Mouse (Mus musculus) urinary bladder, postnatal 14 days (tissue): ENCODE measurements around the gene Ghdc.
A peak's percentile ranks its signal among the peaks of the same experiment; 100 is the strongest.

Experiments
- DNase-seq: peaks from one replicate; pipeline ENCODE4 v3.0.0; 2021; ENCODE audit warnings: low spot score

The Ghdc gene

DNA sequence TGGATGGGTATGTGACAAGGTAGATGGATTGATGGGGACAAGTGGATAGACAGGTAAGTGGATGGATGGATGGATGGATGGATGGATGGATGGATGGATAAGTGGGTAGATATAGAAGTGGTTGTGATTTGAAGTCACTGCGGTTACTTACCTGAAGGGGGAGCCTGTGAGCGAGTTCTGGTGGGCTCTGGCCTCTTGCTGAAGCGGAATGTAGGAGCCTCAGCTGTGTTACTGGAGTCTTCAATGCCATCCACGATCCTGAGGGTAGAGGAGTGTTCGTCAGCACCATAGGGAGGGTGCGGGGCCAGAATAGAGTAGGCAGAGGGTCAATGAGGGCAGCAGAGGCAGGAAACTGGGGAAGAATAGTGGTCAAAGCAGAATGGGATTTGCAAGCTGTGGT lies 25.7 kb downstream of the Ghdc start:
- peak; percentile 35 for DNase-seq

GRCm38 (mm10) chr11:100741348-100741747 lies 29.4 kb downstream of the Ghdc start:
- DNase-seq = no peak

GRCm38 (mm10) chr11:100738749-100739148 lies 32.0 kb downstream of the Ghdc start:
- DNase-seq = no peak

DNA sequence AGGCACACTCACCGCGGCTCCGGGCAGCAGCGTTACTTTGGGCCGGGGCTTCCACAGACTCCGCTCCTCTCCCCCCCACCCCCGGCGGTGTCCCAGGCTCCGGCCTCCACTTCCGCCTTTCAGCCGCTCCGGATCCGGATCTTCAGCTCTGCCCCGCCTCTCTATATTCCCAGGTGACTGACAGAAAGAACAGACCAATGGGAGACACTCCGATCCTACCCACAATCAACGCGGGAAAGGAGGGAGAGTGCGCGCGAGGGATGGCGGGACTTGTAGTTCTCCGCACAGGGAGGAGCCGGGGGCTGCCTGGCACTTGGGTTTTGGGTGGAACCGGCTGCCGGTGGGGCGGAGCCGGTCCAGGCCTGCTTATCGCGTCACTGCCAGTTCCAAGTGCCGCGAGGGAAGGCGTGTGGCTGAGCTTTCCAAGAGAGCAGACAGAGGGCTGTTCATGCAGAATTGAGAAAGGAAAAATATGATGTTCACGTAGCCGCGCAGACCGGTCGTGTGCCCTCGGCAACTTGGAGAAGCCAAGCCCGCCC lies 32.6 kb downstream of the Ghdc start, which contains the start of gene Rab5c:
Gene Rab5c (minus strand): TSS at position 150 of the 539 bp plus-strand sequence.
- DNase-seq = peak; percentile 99

- DNase-seq = no peak
These were observed 33.5 kb downstream of the Ghdc start for GRCm38 (mm10) chr11:100737105-100737733.

GRCm38 (mm10) chr11:100736746-100737080 lies 34.0 kb downstream of the Ghdc start:
- no peak for DNase-seq

GRCm38 (mm10) chr11:100735954-100736745 lies 34.6 kb downstream of the Ghdc start:
- no peak for DNase-seq

DNA sequence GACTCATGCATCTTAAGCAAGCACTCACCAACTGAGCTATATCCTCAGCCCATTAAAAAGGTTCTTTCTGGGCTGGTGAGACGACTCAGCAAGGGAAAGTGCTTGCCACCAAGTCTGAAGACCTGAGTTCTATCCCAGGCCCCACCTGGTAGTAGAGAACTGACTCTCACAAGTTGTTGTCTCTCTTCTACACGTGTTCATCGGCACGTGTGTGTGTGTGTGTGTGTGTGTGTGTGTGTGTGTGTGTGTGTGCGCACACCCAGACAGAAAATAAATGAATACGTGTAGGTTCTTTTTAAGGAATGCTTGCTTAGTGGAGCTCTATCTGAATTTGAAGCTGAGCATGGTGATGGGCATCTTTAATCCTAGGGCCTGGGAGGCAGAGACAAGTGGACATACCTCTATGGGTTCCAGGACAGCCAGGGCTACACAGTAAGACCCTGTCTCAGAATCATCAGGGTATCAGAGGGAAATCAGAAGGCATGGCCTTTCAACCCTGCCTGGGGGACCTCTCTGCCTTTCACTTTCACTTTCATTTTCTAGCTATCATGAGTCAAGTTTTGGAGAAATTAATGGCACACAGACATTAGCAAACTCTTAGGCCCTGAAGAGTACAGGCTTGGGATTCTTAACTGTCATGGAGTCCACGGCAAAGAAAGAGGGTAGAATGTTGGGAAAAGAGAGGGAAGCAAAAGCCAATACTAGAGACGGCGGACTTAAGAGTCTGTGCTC lies 35.5 kb downstream of the Ghdc start:
- no peak for DNase-seq

- no peak for DNase-seq
These were observed 40.1 kb downstream of the Ghdc start for GRCm38 (mm10) chr11:100730477-100731205.

GRCm38 (mm10) chr11:100729976-100730375 lies 40.8 kb downstream of the Ghdc start:
- no peak for DNase-seq

- DNase-seq = no peak
These were observed 42.2 kb downstream of the Ghdc start for GRCm38 (mm10) chr11:100728601-100729000.

- DNase-seq = no peak
These were observed 43.6 kb downstream of the Ghdc start for GRCm38 (mm10) chr11:100727201-100727600.

DNA sequence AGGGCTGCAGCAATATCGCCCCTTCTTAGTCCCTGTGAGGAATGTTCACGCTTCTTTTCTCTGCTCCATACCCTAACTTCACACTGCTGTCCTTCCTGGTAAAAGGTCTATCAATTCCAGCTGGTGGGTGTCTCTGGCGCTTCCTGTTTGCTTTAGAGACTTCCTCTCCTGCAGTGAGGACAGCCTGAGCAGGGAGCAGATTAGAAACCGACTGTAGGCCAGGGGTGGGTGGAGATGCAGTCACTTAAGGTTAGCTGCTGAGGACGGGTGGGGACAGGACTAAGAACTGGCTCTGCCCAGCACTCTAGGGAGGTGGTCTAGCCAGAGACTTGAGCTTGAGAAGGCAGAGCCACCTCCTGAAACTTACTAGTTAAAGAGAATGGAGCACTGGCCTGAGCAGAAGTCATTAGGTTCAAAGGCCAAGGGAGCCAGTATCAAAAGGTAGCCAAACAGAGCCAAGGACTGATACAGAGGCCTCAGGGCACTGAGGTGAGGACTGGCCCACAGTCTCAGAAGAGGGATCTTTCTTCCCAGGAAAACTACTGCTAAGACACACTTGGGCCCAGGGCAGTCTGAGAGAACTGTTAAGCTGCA lies 45.7 kb downstream of the Ghdc start:
- DNase-seq = no peak

DNA sequence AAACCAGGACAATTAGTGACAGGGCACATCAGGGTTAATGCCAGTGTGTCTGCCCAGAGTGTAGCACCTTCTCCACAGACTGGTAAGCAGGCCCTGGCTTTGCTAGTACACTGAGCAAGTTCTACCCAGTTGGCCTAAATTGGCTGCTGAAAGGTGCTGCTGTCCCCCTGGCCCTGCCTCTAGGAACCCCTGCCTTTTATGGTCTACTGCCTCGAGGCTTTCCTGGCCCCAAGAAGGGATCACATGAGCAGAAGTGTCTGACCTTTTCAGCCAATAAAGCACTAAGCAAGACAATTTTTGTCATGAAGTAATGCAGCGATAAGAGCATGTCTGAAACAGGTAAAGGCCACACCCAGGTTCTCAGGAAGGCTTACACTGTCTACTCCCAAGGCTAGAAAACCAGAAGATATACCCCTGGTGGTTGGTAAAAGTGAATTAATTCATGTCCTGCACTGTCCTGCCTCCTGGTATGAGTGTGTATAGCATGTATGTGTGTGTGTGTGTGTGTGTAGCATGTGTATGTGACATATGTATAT lies 48.2 kb downstream of the Ghdc start:
- no peak for DNase-seq

DNA sequence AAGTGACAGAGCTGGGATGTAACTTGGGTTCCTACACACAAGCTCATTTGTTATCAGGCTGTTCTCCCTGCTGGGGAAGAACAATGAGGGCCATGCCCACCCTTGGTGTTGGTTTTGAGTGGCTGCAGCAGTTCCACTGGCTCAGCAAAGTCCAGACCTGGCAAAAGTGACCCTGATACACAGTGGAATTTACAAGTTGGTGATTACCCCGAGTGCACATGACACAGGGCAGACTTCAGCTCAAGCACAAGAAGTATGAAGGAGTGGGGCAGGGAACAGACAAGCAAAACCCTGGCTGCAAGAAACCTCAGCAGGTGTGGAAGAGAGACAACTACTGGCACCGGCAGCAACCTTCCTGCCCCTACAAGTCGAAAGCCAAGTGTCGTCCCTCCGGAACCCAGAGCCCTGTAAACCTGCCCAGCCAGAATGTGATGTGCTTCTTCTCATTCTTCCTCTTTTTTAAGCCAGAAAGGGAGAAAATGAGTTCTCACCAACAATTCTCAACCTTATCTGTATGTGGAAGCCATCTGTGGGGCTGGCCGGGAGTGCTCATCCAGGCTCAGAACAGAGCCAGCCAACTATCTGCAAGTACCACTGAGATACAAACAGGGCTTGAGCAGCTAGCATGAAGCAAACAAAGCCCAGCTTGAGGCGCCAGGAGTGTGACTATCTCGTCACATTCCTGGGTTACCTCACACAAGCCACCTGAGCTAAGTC lies 48.8 kb downstream of the Ghdc start:
- no peak for DNase-seq

DNA sequence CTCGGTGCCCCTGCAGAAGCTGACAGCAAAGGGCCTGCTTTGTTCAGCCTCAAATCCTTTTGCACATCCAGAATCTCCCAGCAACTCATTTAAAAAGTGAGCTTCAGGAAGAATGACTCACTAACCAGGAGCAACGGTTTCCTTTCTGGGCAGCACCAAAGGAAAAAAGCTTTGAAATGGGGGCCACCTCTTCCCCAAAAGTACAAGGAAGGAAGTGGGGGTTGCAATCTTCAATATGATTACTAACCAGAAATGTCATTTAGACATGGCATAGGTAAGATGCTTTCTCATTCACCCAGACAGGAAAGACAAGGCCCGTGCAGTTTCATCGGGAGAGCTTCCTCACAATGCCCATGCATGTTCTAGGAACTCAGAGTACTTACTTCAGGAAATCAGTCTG lies 49.5 kb downstream of the Ghdc start:
- DNase-seq = no peak

- no peak for DNase-seq
These were observed 50.4 kb downstream of the Ghdc start for GRCm38 (mm10) chr11:100720345-100720744.

GRCm38 (mm10) chr11:100719893-100720292 lies 50.9 kb downstream of the Ghdc start:
- no peak for DNase-seq

DNA sequence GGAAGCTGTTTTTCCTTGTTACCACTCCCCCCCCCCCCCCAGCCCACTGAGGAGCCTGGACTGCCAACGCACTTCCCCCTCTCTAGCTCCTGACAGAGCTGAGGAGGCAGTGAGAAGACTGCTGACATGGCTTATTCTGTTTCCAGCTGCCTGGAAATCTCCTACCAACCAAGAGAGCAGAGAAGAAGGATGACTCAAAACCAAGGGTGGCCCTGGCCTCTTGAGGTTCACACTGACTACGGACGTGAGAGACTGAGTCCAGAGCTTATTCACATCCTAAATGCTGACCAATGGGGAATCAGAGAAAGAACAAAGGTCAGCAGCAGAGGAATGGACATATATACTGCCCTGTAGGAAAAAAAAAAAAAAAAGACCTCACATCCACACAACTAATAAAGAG lies 51.4 kb downstream of the Ghdc start:
- DNase-seq = no peak

DNA sequence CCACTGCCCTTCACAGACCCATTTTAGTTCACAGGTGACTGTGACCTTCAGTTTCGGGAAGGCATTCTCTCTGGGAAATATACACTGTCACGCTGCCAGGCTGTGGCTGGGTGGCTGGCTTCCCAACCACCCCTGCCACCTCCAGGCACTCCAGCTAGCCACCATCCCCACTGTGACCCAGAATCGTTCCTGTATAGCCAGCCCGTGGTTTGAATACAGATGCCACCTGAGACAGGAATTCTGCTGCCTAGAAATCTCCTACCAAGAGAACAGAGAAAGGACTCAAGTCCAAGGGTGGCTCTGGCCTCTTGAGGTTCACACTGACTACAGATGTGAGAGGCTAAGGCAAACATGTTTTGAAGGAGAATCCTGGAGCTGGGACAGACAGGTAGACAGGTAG lies 51.9 kb downstream of the Ghdc start:
- DNase-seq = no peak

GRCm38 (mm10) chr11:100718462-100718861 lies 52.3 kb downstream of the Ghdc start:
- no peak for DNase-seq
